Mouse (Mus musculus) heart, postnatal 10 days (tissue): Measurements from ENCODE around the gene Rnf10. TPM values are rescaled to one million over a fixed set of nuclear protein-coding genes. Genes with fewer than 3 reads are reported as not detected.

Experiments
- DNase-seq, 2 experiments: peaks; one replicate each; pipeline ENCODE4 v3.0.0; 2021
- intact Hi-C: fragments of 180-260 bp; cut with DNase I; formaldehyde crosslinking; loops from one replicate; pipeline ENCODE4 v1.15.1; 2025
- total RNA-seq, 2 experiments: library from RNA; stranded (reverse); gene quantifications; 2 replicates each; pipeline ENCODE4 v1.2.3; 2021

Rnf10 gene
- total RNA-seq, 2 experiments from 2014 or later = 296 to 317 TPM

GRCm38 (mm10) chr5:115278785-115279184 is 6.1 kb upstream of the Rnf10 start:
- no peak for DNase-seq
- intact Hi-C loops = loop anchor here (2.0 kb wide), 1 partner anchor 22 kb away; the partner anchor contains the start of gene Dynll1

GRCm38 (mm10) chr5:115278053-115278452 is 5.4 kb upstream of the Rnf10 start:
- no peak for DNase-seq
- intact Hi-C loops = loop anchor here (2.0 kb wide), 1 partner anchor 23 kb away; the partner anchor contains the start of gene Dynll1

- DNase-seq = no peak
- intact Hi-C loops = no loop called here
These were observed 3.3 kb upstream of the Rnf10 start for GRCm38 (mm10) chr5:115275998-115276397.

- no peak for DNase-seq
- intact Hi-C loops = no loop called here
These were observed 2.1 kb upstream of the Rnf10 start for GRCm38 (mm10) chr5:115274771-115275170.

- no peak for DNase-seq
- intact Hi-C loops = no loop called here
These were observed 1.7 kb upstream of the Rnf10 start for GRCm38 (mm10) chr5:115274353-115274752.

- intact Hi-C loops = no loop called here
- DNase-seq = no peak
These were observed 944 bp upstream of the Rnf10 start for GRCm38 (mm10) chr5:115273549-115274135.

- peak; percentile 58 to 66 for DNase-seq
- intact Hi-C loops = no loop called here
These were observed 527 bp downstream of the Rnf10 start for GRCm38 (mm10) chr5:115271931-115272811.

GRCm38 (mm10) chr5:115269969-115270368 is 2.7 kb downstream of the Rnf10 start:
- intact Hi-C loops = no loop called here
- DNase-seq = no peak

GRCm38 (mm10) chr5:115268266-115268665 is 4.4 kb downstream of the Rnf10 start:
- intact Hi-C loops = no loop called here
- DNase-seq = peak; percentile 51 to 67

- DNase-seq = peak in 1 of 2 experiments; percentile 29
- intact Hi-C loops = no loop called here
These were observed 5.1 kb downstream of the Rnf10 start for GRCm38 (mm10) chr5:115267469-115268045.

GRCm38 (mm10) chr5:115266787-115267468 is 5.8 kb downstream of the Rnf10 start:
- peak in 1 of 2 experiments; percentile 27 for DNase-seq
- intact Hi-C loops = no loop called here

- intact Hi-C loops = no loop called here
- DNase-seq = peak; percentile 28 to 33
These were observed 6.4 kb downstream of the Rnf10 start for GRCm38 (mm10) chr5:115266340-115266739.

- intact Hi-C loops = no loop called here
- no peak for DNase-seq
These were observed 10.0 kb downstream of the Rnf10 start for GRCm38 (mm10) chr5:115262502-115263291.

- intact Hi-C loops = loop anchor here (2.0 kb wide), 1 partner anchor 21 kb away; no protein-coding TSS in a partner anchor
These were observed 10.8 kb downstream of the Rnf10 start for GRCm38 (mm10) chr5:115261880-115262279.

GRCm38 (mm10) chr5:115261141-115261540 is 11.6 kb downstream of the Rnf10 start:
- DNase-seq = no peak
- intact Hi-C loops = loop anchor here (2.0 kb wide), 1 partner anchor 20 kb away; no protein-coding TSS in a partner anchor

More at GRCm38 (mm10) chr5:115261880-115262279, 10.8 kb downstream of the Rnf10 start:
- DNase-seq = no peak

- no peak for DNase-seq
- intact Hi-C loops = loop anchor here (2.0 kb wide), 1 partner anchor 20 kb away; no protein-coding TSS in a partner anchor
These were observed 12.3 kb downstream of the Rnf10 start for GRCm38 (mm10) chr5:115260356-115260755.

GRCm38 (mm10) chr5:115256909-115257546 is 15.7 kb downstream of the Rnf10 start:
- intact Hi-C loops = no loop called here
- DNase-seq = no peak

- no peak for DNase-seq
- intact Hi-C loops = no loop called here
These were observed 17.2 kb downstream of the Rnf10 start for GRCm38 (mm10) chr5:115255472-115255871.

- DNase-seq = no peak
- intact Hi-C loops = loop anchor here (2.0 kb wide), 1 partner anchor 21 kb away; no protein-coding TSS in a partner anchor
These were observed 32.5 kb downstream of the Rnf10 start for GRCm38 (mm10) chr5:115240191-115240590.
